Mouse (Mus musculus) liver, adult 2 months (tissue): ENCODE results near the gene Hydin. TPM values are rescaled to one million over a fixed set of nuclear protein-coding genes. Genes with fewer than 3 reads are reported as not detected.

Experiments
- DNase-seq: peaks from one replicate; pipeline ENCODE4 v3.0.0-alpha.2; 2011; ENCODE audit warnings: low read depth, low spot score; ENCODE audit errors: extremely low read depth
- H3K27ac ChIP-seq: fragments of 200-500 bp; replicated peaks from 2 replicates; pipeline ENCODE4 v1.5.1; 2012; ENCODE audit warnings: low read depth, mild to moderate bottlenecking, control low read depth, inconsistent platforms, low read length; ENCODE audit not compliant: insufficient read depth
- H3K27me3 ChIP-seq: fragments of 200-500 bp; 2 replicates; pipeline ENCODE4 v1.6.1; 2012; ENCODE audit warnings: mild to moderate bottlenecking, moderate library complexity, low read length, inconsistent platforms; ENCODE audit not compliant: control insufficient read depth, insufficient read depth
- H3K36me3 ChIP-seq: fragments of 200-500 bp; 2 replicates; pipeline ENCODE4 v1.6.1; 2012; ENCODE audit warnings: low read length, inconsistent platforms; ENCODE audit not compliant: control insufficient read depth, insufficient read depth
- H3K4me1 ChIP-seq: fragments of 200-500 bp; 2 replicates; pipeline ENCODE4 v1.6.1; 2011; ENCODE audit warnings: low read length; ENCODE audit not compliant: control insufficient read depth, insufficient read depth
- H3K4me3 ChIP-seq: fragments of 200-500 bp; 2 replicates; pipeline ENCODE4 v1.5.1; 2011; ENCODE audit warnings: low read depth, mild to moderate bottlenecking, control low read depth, low read length, moderate library complexity; ENCODE audit not compliant: insufficient read depth
- H3K79me2 ChIP-seq: fragments of 200-500 bp; 2 replicates; pipeline ENCODE4 v1.6.1; 2012; ENCODE audit warnings: inconsistent platforms, mild to moderate bottlenecking, low read length, moderate library complexity; ENCODE audit not compliant: control insufficient read depth, insufficient read depth
- H3K9ac ChIP-seq: fragments of 200-500 bp; 2 replicates; pipeline ENCODE4 v1.6.1; 2012; ENCODE audit warnings: low read depth, mild to moderate bottlenecking, control low read depth, inconsistent platforms, low read length
- CTCF ChIP-seq: fragments of 200-500 bp; IDR thresholded peaks from 2 replicates; pipeline ENCODE4 v1.5.1; 2011; ENCODE audit warnings: low read depth, low read length, control low read depth
- POLR2A ChIP-seq: fragments of 200-500 bp; IDR thresholded peaks from 2 replicates; pipeline ENCODE4 v1.6.1; 2011; ENCODE audit warnings: low read length, control low read depth; ENCODE audit not compliant: insufficient read depth; ENCODE audit errors: extremely low read depth
- WGBS: fragments of 180-500 bp; shearing (Covaris S2); methylation state at CpG from one replicate; pipeline ENCODE4 v1.1.7; 2018; 5-methylcytosine and 5-hydroxymethylcytosine counted together
- polyA plus RNA-seq: library from polyadenylated mRNA; depleted of rRNA; stranded (reverse); fragments of >200 nt; gene quantifications from 2 replicates; pipeline ENCODE4 v1.2.3, GENCODE M21; 2012
- total RNA-seq: library from RNA; depleted of rRNA; stranded (reverse); fragments of >200 nt; gene quantifications from 2 replicates; pipeline ENCODE4 v1.2.3, GENCODE M21; 2014

The Hydin gene
- total and polyA plus RNA-seq, 2 experiments, result under 0.01 TPM; not detected in 1

GRCm38 (mm10) chr8:110454466-110454865 is 187.7 kb downstream of the Hydin start:
- TF ChIP-seq POLR2A (no peak), CTCF (no peak)
- DNase-seq, result no peak

DNA sequence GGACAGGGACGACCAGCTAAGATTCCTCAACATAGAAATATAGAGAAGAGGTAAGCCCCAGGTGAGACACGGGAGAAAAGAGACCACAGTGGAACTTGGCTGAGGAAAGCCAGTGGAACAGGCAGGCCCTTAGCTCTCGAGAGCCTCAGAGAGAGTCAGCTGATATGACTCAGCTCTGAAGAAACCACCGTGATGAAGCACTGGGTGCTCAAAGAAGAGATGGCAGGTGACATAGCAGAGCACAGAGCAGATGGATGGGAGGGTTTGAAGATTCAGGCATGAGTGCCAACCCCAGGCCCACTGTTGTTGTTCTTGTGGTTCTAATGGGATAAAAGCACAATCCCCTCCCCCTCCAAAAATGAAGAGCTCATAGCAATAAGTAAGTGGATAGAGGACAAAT is 190.6 kb downstream of the Hydin start:
- no peak for TF ChIP-seq POLR2A
- TF ChIP-seq CTCF, result no peak
- DNase-seq, result no peak
- H3K27me3 ChIP-seq, result no peaks in the 10 kb centered on the region; the same call in 1 of the 2 replicates
- H3K36me3 ChIP-seq, result no peaks in the 10 kb centered on the region
- no peak overlapping the region for H3K27ac ChIP-seq
- no peak overlapping the region for H3K9ac ChIP-seq
- 77% methylated on average over 4 of the region's 4 CpGs for WGBS
- no peak overlapping the region for H3K4me3 ChIP-seq
- H3K79me2 ChIP-seq, result no peaks in the 10 kb centered on the region
- no peaks in the 10 kb centered on the region for H3K4me1 ChIP-seq

More at GRCm38 (mm10) chr8:110454466-110454865, 187.7 kb downstream of the Hydin start:
- H3K27me3 ChIP-seq, result no peaks in the 10 kb centered on the region; the same call in 1 of the 2 replicates
- H3K27ac ChIP-seq, result no peak overlapping the region
- H3K36me3 ChIP-seq, result no peaks in the 10 kb centered on the region
- no peaks in the 10 kb centered on the region for H3K4me1 ChIP-seq
- no peak overlapping the region for H3K9ac ChIP-seq
- WGBS, result 72% methylated on average over 4 of the region's 4 CpGs
- H3K4me3 ChIP-seq, result no peak overlapping the region
- no peaks in the 10 kb centered on the region for H3K79me2 ChIP-seq

GRCm38 (mm10) chr8:110462627-110463208 is 195.9 kb downstream of the Hydin start:
- TF ChIP-seq POLR2A (no peak), CTCF (no peak)
- WGBS, result 81% methylated on average over 10 of the region's 10 CpGs
- Histone ChIP-seq H3K4me3 (no peak overlapping the region), H3K79me2 (no peaks in the 10 kb centered on the region), H3K27ac (no peak overlapping the region), H3K27me3 (no peaks in the 10 kb centered on the region), H3K36me3 (no peaks in the 10 kb centered on the region), H3K9ac (no peak overlapping the region), H3K4me1 (no peaks in the 10 kb centered on the region)
- peak; percentile 8 for DNase-seq

GRCm38 (mm10) chr8:110463773-110464460 is 197.1 kb downstream of the Hydin start:
- Histone ChIP-seq H3K4me1 (no peaks in the 10 kb centered on the region), H3K79me2 (no peaks in the 10 kb centered on the region), H3K4me3 (no peak overlapping the region), H3K9ac (no peak overlapping the region), H3K27ac (no peak overlapping the region), H3K36me3 (no peaks in the 10 kb centered on the region), H3K27me3 (no peaks in the 10 kb centered on the region)
- no peak for TF ChIP-seq POLR2A
- TF ChIP-seq CTCF, result no peak
- no peak for DNase-seq
- 81% methylated on average over 10 of the region's 10 CpGs for WGBS

DNA sequence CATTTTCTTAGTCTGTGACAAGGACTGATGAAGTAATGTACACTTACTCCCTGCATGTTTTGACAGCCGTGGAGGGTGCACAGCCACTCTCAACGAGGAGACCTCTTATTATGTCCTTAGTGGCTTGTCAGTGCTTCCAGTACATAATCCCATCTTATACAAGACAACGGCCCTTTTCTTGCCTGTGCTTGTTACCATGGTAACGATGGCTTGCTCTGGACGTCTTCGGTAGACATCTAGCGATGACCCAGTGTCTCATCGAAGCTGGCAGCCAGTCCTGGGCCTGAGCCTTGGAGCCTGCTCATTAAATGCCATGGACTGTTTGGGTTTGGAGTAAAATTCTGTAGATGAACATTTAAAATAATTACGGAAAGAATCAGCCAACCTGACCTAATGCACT is 198.8 kb downstream of the Hydin start:
- Histone ChIP-seq H3K9ac (no peak overlapping the region), H3K79me2 (no peaks in the 10 kb centered on the region), H3K36me3 (no peaks in the 10 kb centered on the region), H3K27me3 (no peaks in the 10 kb centered on the region), H3K27ac (no peak overlapping the region), H3K4me1 (no peaks in the 10 kb centered on the region), H3K4me3 (no peak overlapping the region)
- no peak for TF ChIP-seq CTCF
- TF ChIP-seq POLR2A, result no peak
- WGBS, result 85% methylated on average over 9 of the region's 9 CpGs
- DNase-seq, result no peak

DNA sequence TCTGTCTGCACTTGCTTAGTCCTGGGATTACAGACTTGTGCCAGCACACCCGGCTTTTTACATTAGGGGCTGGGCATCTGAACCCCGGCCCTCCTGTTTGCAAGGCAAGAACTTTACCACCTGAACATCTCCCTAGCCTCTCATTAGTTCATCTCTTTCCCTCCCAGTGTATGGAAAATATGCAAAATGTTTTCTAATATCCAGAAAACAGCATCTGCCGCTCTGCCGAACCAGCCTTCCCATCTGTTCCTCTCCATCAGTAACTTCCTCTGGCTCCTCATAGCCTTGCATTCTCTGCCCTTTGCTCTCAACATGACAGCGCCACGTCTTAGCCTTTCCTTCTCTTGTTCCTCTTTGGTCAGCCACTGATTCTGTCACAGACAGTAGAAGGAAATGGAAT is 210.5 kb downstream of the Hydin start:
- no peaks in the 10 kb centered on the region for H3K36me3 ChIP-seq
- 0 out of 2 replicates have a peak, but pooled peaks cover 2% of the 10 kb centered on the region for H3K27me3 ChIP-seq
- no peak overlapping the region for H3K4me3 ChIP-seq
- no peak overlapping the region for H3K9ac ChIP-seq
- DNase-seq, result peak; percentile 7
- 77% methylated on average over 6 of the region's 6 CpGs for WGBS
- TF ChIP-seq CTCF (no peak), POLR2A (no peak)
- H3K79me2 ChIP-seq, result no peaks in the 10 kb centered on the region
- no peaks in the 10 kb centered on the region for H3K4me1 ChIP-seq
- no peak overlapping the region for H3K27ac ChIP-seq
